Mouse (Mus musculus): ENCODE measurements around the gene Tsnax.

DNA sequence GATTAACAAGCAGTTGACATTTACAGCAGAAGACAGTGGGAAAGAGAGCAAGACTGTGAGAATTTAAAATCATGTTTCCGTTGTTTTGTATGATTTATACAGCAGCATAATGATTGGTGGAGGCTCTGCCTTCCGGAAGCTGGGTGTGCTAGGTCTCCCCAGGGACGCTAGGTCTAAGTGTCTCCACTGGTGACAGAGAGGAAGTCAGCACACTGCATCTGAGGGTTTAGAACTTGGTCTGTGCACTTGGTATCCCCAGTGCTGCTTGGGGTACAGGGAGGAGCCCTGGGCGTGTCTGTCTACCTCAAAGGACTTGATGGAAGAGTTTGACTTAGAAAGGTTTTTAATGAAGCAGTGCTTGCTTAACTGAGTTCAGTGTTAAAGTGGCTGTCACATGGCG, 16.0 kb downstream of the Tsnax start:
- TF ChIP-seq ZNF384 (IDR thresholded peaks at IDR 0.05; ENCODE audit: low read depth, low read length) (no peak), CHD2 (IDR thresholded peaks at IDR 0.05; ENCODE audit: low read depth, low read length) (no peak), ZC3H11A (IDR thresholded peaks at IDR 0.05; ENCODE audit: borderline replicate concordance, low read depth, low read length) (no peak)

Measured in ES-E14 (cell line).